Mouse (Mus musculus) cerebellum, adult 9-10 months (tissue): ENCODE measurements around the gene Trafd1.
"Not testable (repeated sequence)": the region's sequence is repeated elsewhere in the genome, so short reads cannot be mapped to it uniquely, and the experiment has no call there.

ENCODE experiments used
- DNase-seq: peaks from one replicate; pipeline ENCODE4 v3.0.0; 2022

Trafd1 gene

GRCm38 (mm10) chr5:121330154-121330816 is 55.1 kb downstream of the Trafd1 start:
- DNase-seq = not testable (repeated sequence)

GRCm38 (mm10) chr5:121329333-121330058 is 55.9 kb downstream of the Trafd1 start:
- no peak for DNase-seq

- no peak for DNase-seq
Observed at GRCm38 (mm10) chr5:121326079-121326805, 59.2 kb downstream of the Trafd1 start.
